Mouse (Mus musculus): ENCODE data around the gene Adap1. TPM values are rescaled to one million over a fixed set of nuclear protein-coding genes. Genes with fewer than 3 reads are reported as not detected.

Adap1 gene
- polyA plus RNA-seq, 1 experiment, result 7.8 TPM

GRCm38 (mm10) chr5:139229716-139230115 is 95.7 kb downstream of the Adap1 start:
- TF ChIP-seq POLR2A (IDR thresholded peaks at IDR 0.05; ENCODE audit: control insufficient read depth, low read depth, low read length) (no peak), CTCF (IDR thresholded peaks at IDR 0.05; ENCODE audit: control insufficient read depth, insufficient read depth, insufficient replicate concordance, low read depth, low read length) (no peak)
- Histone ChIP-seq H3K27me3 (ENCODE audit: control insufficient read depth, insufficient read depth, low read length) (no peaks in the 10 kb centered on the region), H3K27ac (ENCODE audit: control insufficient read depth, insufficient read depth, low read depth, low read length) (no peak overlapping the region), H3K36me3 (ENCODE audit: control insufficient read depth, insufficient read depth, low read length) (peaks cover 6% of the 10 kb centered on the region), H3K4me3 (ENCODE audit: control insufficient read depth, low read depth, low read length) (no peak overlapping the region), H3K4me1 (ENCODE audit: control insufficient read depth, insufficient read depth, low read length) (no peaks in the 10 kb centered on the region)

- Histone ChIP-seq H3K4me3 (ENCODE audit: control insufficient read depth, low read depth, low read length) (no peak overlapping the region), H3K36me3 (ENCODE audit: control insufficient read depth, insufficient read depth, low read length) (peaks cover 7% of the 10 kb centered on the region), H3K27me3 (ENCODE audit: control insufficient read depth, insufficient read depth, low read length) (no peaks in the 10 kb centered on the region), H3K27ac (ENCODE audit: control insufficient read depth, insufficient read depth, low read depth, low read length) (no peak overlapping the region), H3K4me1 (ENCODE audit: control insufficient read depth, insufficient read depth, low read length) (no peaks in the 10 kb centered on the region)
- TF ChIP-seq CTCF (IDR thresholded peaks at IDR 0.05; ENCODE audit: control insufficient read depth, insufficient read depth, insufficient replicate concordance, low read depth, low read length) (no peak), POLR2A (IDR thresholded peaks at IDR 0.05; ENCODE audit: control insufficient read depth, low read depth, low read length) (no peak)
Measured at GRCm38 (mm10) chr5:139228318-139228717, 97.1 kb downstream of the Adap1 start.

DNA sequence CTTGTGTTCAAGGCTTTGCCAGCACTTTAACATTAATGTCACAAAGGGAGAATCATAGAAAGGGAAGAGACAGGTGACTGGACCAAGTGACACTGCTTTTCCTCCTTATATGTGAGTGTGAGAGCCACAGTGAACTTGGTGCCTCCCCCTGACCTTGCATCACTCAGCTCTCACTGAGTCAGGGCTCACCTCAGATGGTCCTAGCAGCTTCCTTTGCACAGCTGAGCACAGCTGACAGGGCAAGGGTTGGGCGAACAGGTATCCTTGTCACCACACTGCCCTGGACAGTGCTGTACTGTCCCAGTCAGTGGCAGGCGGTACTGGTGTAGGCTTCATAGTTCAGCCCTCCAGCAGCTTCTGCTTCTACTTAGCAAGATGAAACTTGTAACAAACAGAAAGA is 97.8 kb downstream of the Adap1 start:
- no peak overlapping the region for H3K27ac ChIP-seq (ENCODE audit: control insufficient read depth, insufficient read depth, low read depth, low read length)
- no peaks in the 10 kb centered on the region for H3K27me3 ChIP-seq (ENCODE audit: control insufficient read depth, insufficient read depth, low read length)
- TF ChIP-seq CTCF (IDR thresholded peaks at IDR 0.05; ENCODE audit: control insufficient read depth, insufficient read depth, insufficient replicate concordance, low read depth, low read length) (no peak), POLR2A (IDR thresholded peaks at IDR 0.05; ENCODE audit: control insufficient read depth, low read depth, low read length) (no peak)
- H3K36me3 ChIP-seq (ENCODE audit: control insufficient read depth, insufficient read depth, low read length), result peaks cover 7% of the 10 kb centered on the region
- no peaks in the 10 kb centered on the region for H3K4me1 ChIP-seq (ENCODE audit: control insufficient read depth, insufficient read depth, low read length)
- no peak overlapping the region for H3K4me3 ChIP-seq (ENCODE audit: control insufficient read depth, low read depth, low read length)

DNA sequence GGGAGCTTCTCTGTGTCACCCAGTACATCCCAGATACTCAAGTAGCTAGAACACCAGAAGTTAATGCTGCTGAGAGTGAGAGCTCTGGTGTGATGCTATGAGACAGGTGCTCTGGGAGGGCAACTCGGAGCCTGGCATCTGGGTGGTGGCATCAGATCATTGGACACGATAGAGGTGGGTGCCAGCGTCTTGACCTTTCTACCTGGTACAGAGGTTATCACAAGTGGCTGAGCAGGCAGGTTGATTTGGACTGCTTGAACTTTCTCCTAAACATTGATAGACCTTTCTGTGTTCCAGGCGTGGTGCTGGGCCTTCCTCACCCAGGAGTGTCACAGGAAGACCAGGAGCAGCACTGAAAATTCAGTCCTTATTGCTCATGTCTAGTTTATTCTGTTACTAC is 98.2 kb downstream of the Adap1 start:
- no peak for TF ChIP-seq POLR2A (IDR thresholded peaks at IDR 0.05; ENCODE audit: control insufficient read depth, low read depth, low read length)
- no peak for TF ChIP-seq CTCF (IDR thresholded peaks at IDR 0.05; ENCODE audit: control insufficient read depth, insufficient read depth, insufficient replicate concordance, low read depth, low read length)
- no peaks in the 10 kb centered on the region for H3K27me3 ChIP-seq (ENCODE audit: control insufficient read depth, insufficient read depth, low read length)
- H3K27ac ChIP-seq (ENCODE audit: control insufficient read depth, insufficient read depth, low read depth, low read length), result no peak overlapping the region
- H3K4me3 ChIP-seq (ENCODE audit: control insufficient read depth, low read depth, low read length), result no peak overlapping the region
- no peaks in the 10 kb centered on the region for H3K4me1 ChIP-seq (ENCODE audit: control insufficient read depth, insufficient read depth, low read length)
- peaks cover 7% of the 10 kb centered on the region for H3K36me3 ChIP-seq (ENCODE audit: control insufficient read depth, insufficient read depth, low read length)

- no peaks in the 10 kb centered on the region for H3K27me3 ChIP-seq (ENCODE audit: control insufficient read depth, insufficient read depth, low read length)
- no peak for TF ChIP-seq CTCF (IDR thresholded peaks at IDR 0.05; ENCODE audit: control insufficient read depth, insufficient read depth, insufficient replicate concordance, low read depth, low read length)
- no peak for TF ChIP-seq POLR2A (IDR thresholded peaks at IDR 0.05; ENCODE audit: control insufficient read depth, low read depth, low read length)
- H3K36me3 ChIP-seq (ENCODE audit: control insufficient read depth, insufficient read depth, low read length), result peaks cover 7% of the 10 kb centered on the region
- H3K4me3 ChIP-seq (ENCODE audit: control insufficient read depth, low read depth, low read length), result no peak overlapping the region
- H3K4me1 ChIP-seq (ENCODE audit: control insufficient read depth, insufficient read depth, low read length), result no peaks in the 10 kb centered on the region
- no peak overlapping the region for H3K27ac ChIP-seq (ENCODE audit: control insufficient read depth, insufficient read depth, low read depth, low read length)
Measured at GRCm38 (mm10) chr5:139223331-139223730, 102.1 kb downstream of the Adap1 start.

Other genes starting within 250 kb of the Adap1 start
- 5.4 and 6.9 TPM in 2 replicates for gene Prkar1b, start 175.6 kb downstream of the Adap1 start, polyA plus RNA-seq (2012; rRNA removed)
- gene Dnaaf5, start 175.4 kb downstream of the Adap1 start, polyA plus RNA-seq (2012; rRNA removed), result 35.5 and 40.4 TPM in 2 replicates
- 114 and 125 TPM in 2 replicates for gene Sun1, start 125.0 kb downstream of the Adap1 start, polyA plus RNA-seq (2012; rRNA removed)
- gene Get4, start 73.3 kb downstream of the Adap1 start, polyA plus RNA-seq (2012; rRNA removed), result 117 and 150 TPM in 2 replicates
- 42.2 and 49.9 TPM in 2 replicates for gene Cox19, start 25.8 kb upstream of the Adap1 start, polyA plus RNA-seq (2012; rRNA removed)
- gene Cyp2w1, start 27.0 kb upstream of the Adap1 start, polyA plus RNA-seq (2012; rRNA removed), result 0.07 TPM in 1 of 2 replicates, not detected in the other
- gene Gpr146, start 52.1 kb upstream of the Adap1 start, polyA plus RNA-seq (2012; rRNA removed), result 1.2 TPM in 2 replicates
- gene C130050O18Rik, start 79.7 kb upstream of the Adap1 start, polyA plus RNA-seq (2012; rRNA removed), result 0.12 TPM in 1 of 2 replicates, not detected in the other
- 0.27 and 0.43 TPM in 2 replicates for gene Gper1, start 97.5 kb upstream of the Adap1 start, polyA plus RNA-seq (2012; rRNA removed)
- gene 3110082I17Rik, start 134.9 kb upstream of the Adap1 start, polyA plus RNA-seq (2012; rRNA removed), result 14.8 and 14.9 TPM in 2 replicates
- gene Zfand2a, start 158.9 kb upstream of the Adap1 start, polyA plus RNA-seq (2012; rRNA removed), result 7.8 and 9.0 TPM in 2 replicates
- not detected in 2 replicates for gene Uncx, start 217.9 kb upstream of the Adap1 start, polyA plus RNA-seq (2012; rRNA removed)